Mouse (Mus musculus) liver, embryonic 15.5 days (tissue): ENCODE data around the gene Tmed1. TPM values are rescaled to one million over a fixed set of nuclear protein-coding genes. Genes with fewer than 3 reads are reported as not detected.
"Not testable (repeated sequence)": the region's sequence is repeated elsewhere in the genome, so short reads cannot be mapped to it uniquely, and the experiment has no call there.

ENCODE experiments used
- ATAC-seq: fragments of 200-750 bp; cut with Nextera tagmentation; 2 replicates; pipeline ENCODE4 v1.8.0; 2017; ENCODE audit warnings: moderate number of reproducible peaks, mild to moderate bottlenecking, moderate library complexity; ENCODE audit not compliant: insufficient read depth
- H3K27ac ChIP-seq: fragments of 300-500 bp; sonication (generic); replicated peaks from 2 replicates; pipeline ENCODE4 v1.5.1; 2015; ENCODE audit warnings: mild to moderate bottlenecking, inconsistent platforms
- H3K27me3 ChIP-seq: fragments of 300-500 bp; sonication (generic); 2 replicates; pipeline ENCODE4 v1.6.1; 2015; ENCODE audit warnings: mild to moderate bottlenecking, inconsistent platforms
- H3K36me3 ChIP-seq: fragments of 300-500 bp; sonication (generic); replicated peaks from 2 replicates; pipeline ENCODE4 v1.6.1; 2015; ENCODE audit warnings: moderate library complexity, mild to moderate bottlenecking, inconsistent platforms
- H3K4me1 ChIP-seq: fragments of 300-500 bp; sonication (generic); replicated peaks from 2 replicates; pipeline ENCODE4 v1.6.1; 2015; ENCODE audit warnings: inconsistent platforms
- H3K4me2 ChIP-seq: fragments of 300-500 bp; sonication (generic); 2 replicates; pipeline ENCODE4 v1.6.1; 2015; ENCODE audit warnings: moderate library complexity, mild to moderate bottlenecking, inconsistent platforms
- H3K4me3 ChIP-seq: fragments of 300-500 bp; sonication (generic); replicated peaks from 2 replicates; pipeline ENCODE4 v1.5.1; 2015; ENCODE audit warnings: mild to moderate bottlenecking, inconsistent platforms
- H3K9ac ChIP-seq: fragments of 300-500 bp; sonication (generic); 2 replicates; pipeline ENCODE4 v1.6.1; 2015; ENCODE audit warnings: moderate library complexity, mild to moderate bottlenecking, inconsistent platforms
- H3K9me3 ChIP-seq: fragments of 300-500 bp; sonication (generic); replicated peaks from 2 replicates; pipeline ENCODE4 v1.6.1; 2016; ENCODE audit warnings: inconsistent platforms
- WGBS: fragments of 180-500 bp; shearing (Covaris S2); methylation state at CpG from one replicate; pipeline ENCODE4 v1.1.7; 2015; ENCODE audit warnings: mixed read lengths; ENCODE audit not compliant: insufficient replicate concordance; 5-methylcytosine and 5-hydroxymethylcytosine counted together
- microRNA-seq: library from miRNA; unstranded; fragments of <30 nt; microRNA quantifications from one replicate; pipeline ENCODE4, GENCODE M21; 2016
- polyA plus RNA-seq: library from polyadenylated mRNA; unstranded; fragments of >200 nt; fragmentation: Nextera tagmentation; extraction: Ambion mirVana; gene quantifications from 2 replicates; pipeline ENCODE4 v1.2.1, GENCODE M21; 2015

Gene Tmed1
- polyA plus RNA-seq, 1 experiment from 2014 or later = 31.5 TPM

- not testable (repeated sequence) for H3K4me3 ChIP-seq, H3K4me2 ChIP-seq, H3K27me3 ChIP-seq, H3K9ac ChIP-seq, ATAC-seq, H3K9me3 ChIP-seq, H3K27ac ChIP-seq
- H3K36me3 ChIP-seq = peaks cover 80% of the 10 kb centered on the region
- peaks cover 28% of the 10 kb centered on the region for H3K4me1 ChIP-seq
- 89% methylated on average over 7 of the region's 7 CpGs for WGBS
These were observed 45.5 kb downstream of the Tmed1 start for GRCm38 (mm10) chr9:21464565-21464928.

GRCm38 (mm10) chr9:21463766-21464564 lies 46.1 kb downstream of the Tmed1 start:
- 81% methylated on average over 3 of the region's 3 CpGs for WGBS

DNA sequence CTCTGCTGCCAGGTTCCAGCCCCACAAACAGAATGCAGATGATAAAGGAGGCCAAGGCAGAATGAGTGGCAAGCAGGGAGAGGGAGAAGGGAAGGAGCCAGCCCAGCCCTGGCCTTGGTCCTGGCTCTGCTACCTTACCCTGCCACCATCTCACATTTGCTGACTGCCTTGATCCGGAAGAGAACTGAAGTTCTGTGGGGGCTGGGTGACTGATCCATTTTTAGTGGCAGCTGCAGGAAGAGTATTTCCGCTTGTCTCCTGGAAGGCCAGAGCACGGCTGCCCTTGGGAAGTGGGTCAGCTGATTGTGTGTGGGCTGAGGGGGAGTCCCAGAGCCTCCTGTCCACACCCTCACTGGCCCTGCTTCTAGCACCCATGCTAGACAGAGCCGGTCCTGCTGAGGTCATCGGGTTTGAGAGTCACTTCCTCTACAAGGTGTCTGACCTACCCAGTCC lies 46.9 kb downstream of the Tmed1 start:
- H3K4me2 ChIP-seq = no peak overlapping the region
- no peaks in the 10 kb centered on the region for H3K27me3 ChIP-seq
- no peak overlapping the region for H3K9ac ChIP-seq
- peaks cover 28% of the 10 kb centered on the region for H3K4me1 ChIP-seq
- WGBS = 29% methylated on average over 5 of the region's 5 CpGs
- no peak overlapping the region for H3K4me3 ChIP-seq
- peaks cover 80% of the 10 kb centered on the region for H3K36me3 ChIP-seq
- peak; percentile 60 for ATAC-seq
- H3K27ac ChIP-seq = no peak overlapping the region
- no peaks in the 10 kb centered on the region for H3K9me3 ChIP-seq

More at GRCm38 (mm10) chr9:21463766-21464564, 46.1 kb downstream of the Tmed1 start:
- Histone ChIP-seq H3K4me1 (peaks cover 28% of the 10 kb centered on the region), H3K27me3 (no peaks in the 10 kb centered on the region), H3K4me2 (no peak overlapping the region), H3K36me3 (peaks cover 80% of the 10 kb centered on the region), H3K27ac (no peak overlapping the region), H3K4me3 (no peak overlapping the region), H3K9me3 (no peaks in the 10 kb centered on the region), H3K9ac (no peak overlapping the region)
- no peak for ATAC-seq

DNA sequence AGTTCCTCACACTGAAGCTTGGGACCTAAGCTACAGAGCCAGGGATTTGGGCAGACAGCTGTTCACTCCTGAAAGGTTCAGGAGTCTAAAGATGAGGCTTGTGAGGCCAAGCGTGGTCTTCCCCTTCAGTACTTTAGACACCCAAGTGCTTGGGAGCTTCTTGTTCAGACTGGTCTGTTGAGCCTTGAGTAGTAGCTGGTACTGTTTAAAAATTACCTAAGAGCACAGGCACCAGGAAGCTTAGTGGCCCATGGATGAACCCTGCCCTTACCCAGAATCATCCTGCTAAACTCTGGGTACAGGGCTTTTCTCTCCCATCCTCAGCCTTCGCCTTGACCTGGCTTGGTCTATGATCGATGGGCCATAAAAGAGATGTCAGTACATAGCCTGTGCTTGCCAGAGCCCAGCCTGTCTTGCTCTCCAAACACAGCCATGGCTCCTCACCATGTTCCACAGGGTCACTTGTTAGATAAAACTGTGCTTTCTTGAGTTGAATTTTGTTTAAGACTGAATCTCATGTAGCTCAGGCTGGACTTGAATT lies 49.6 kb downstream of the Tmed1 start:
- ATAC-seq = no peak
- no peak overlapping the region for H3K4me3 ChIP-seq
- no peaks in the 10 kb centered on the region for H3K9me3 ChIP-seq
- no peaks in the 10 kb centered on the region for H3K27me3 ChIP-seq
- H3K4me1 ChIP-seq = peaks cover 37% of the 10 kb centered on the region
- WGBS = 83% methylated on average over 3 of the region's 3 CpGs
- H3K4me2 ChIP-seq = no peak overlapping the region
- peaks cover 61% of the 10 kb centered on the region for H3K36me3 ChIP-seq
- no peak overlapping the region for H3K27ac ChIP-seq
- H3K9ac ChIP-seq = no peak overlapping the region

GRCm38 (mm10) chr9:21458821-21459220 lies 51.2 kb downstream of the Tmed1 start:
- Histone ChIP-seq H3K36me3 (peaks cover 49% of the 10 kb centered on the region), H3K27me3 (no peaks in the 10 kb centered on the region), H3K4me2 (no peak overlapping the region), H3K4me1 (peaks cover 45% of the 10 kb centered on the region), H3K4me3 (no peak overlapping the region), H3K9ac (no peak overlapping the region), H3K27ac (no peak overlapping the region), H3K9me3 (no peaks in the 10 kb centered on the region)
- WGBS = 85% methylated on average over 3 of the region's 3 CpGs
- no peak for ATAC-seq

Small RNAs within 50 kb of the gene (microRNA-seq; reads per million reads assigned to microRNA genes)
- gene Mir199a-1 = 2.0 reads per million

Other genes starting within 250 kb of the Tmed1 start
- 97.2 and 118 TPM in 2 replicates for gene Atg4d, start 245.0 kb downstream of the Tmed1 start, polyA plus RNA-seq
- 6.0 and 6.7 TPM in 2 replicates for gene Kri1, start 222.3 kb downstream of the Tmed1 start, polyA plus RNA-seq
- 129 and 144 TPM in 2 replicates for gene Cdkn2d, start 218.8 kb downstream of the Tmed1 start, polyA plus RNA-seq
- gene Ap1m2, start 197.9 kb downstream of the Tmed1 start, polyA plus RNA-seq = 0.28 and 0.68 TPM in 2 replicates
- gene Slc44a2, start 189.6 kb downstream of the Tmed1 start, polyA plus RNA-seq = 16.7 and 17.6 TPM in 2 replicates
- 38.8 and 42.2 TPM in 2 replicates for gene Ilf3, start 142.4 kb downstream of the Tmed1 start, polyA plus RNA-seq
- 17.4 and 20.0 TPM in 2 replicates for gene Qtrt1, start 98.4 kb downstream of the Tmed1 start, polyA plus RNA-seq
- gene Dnm2, start 85.3 kb downstream of the Tmed1 start, polyA plus RNA-seq = 52.9 and 58.5 TPM in 2 replicates
- gene AB124611, start 15.9 kb upstream of the Tmed1 start, polyA plus RNA-seq = 9.5 and 10.5 TPM in 2 replicates
- gene Carm1, start 36.6 kb upstream of the Tmed1 start, polyA plus RNA-seq = 18.2 and 23.1 TPM in 2 replicates
- 18.4 and 18.9 TPM in 2 replicates for gene Timm29, start 82.5 kb upstream of the Tmed1 start, polyA plus RNA-seq
- 10.9 and 12.7 TPM in 2 replicates for gene Yipf2, start 82.6 kb upstream of the Tmed1 start, polyA plus RNA-seq
- 22.5 and 24.5 TPM in 2 replicates for gene Smarca4, start 105.9 kb upstream of the Tmed1 start, polyA plus RNA-seq
- 24.5 and 24.6 TPM in 2 replicates for gene Ldlr, start 213.2 kb upstream of the Tmed1 start, polyA plus RNA-seq